Mouse (Mus musculus): Measurements from ENCODE around the gene Poll.

The Poll gene

DNA sequence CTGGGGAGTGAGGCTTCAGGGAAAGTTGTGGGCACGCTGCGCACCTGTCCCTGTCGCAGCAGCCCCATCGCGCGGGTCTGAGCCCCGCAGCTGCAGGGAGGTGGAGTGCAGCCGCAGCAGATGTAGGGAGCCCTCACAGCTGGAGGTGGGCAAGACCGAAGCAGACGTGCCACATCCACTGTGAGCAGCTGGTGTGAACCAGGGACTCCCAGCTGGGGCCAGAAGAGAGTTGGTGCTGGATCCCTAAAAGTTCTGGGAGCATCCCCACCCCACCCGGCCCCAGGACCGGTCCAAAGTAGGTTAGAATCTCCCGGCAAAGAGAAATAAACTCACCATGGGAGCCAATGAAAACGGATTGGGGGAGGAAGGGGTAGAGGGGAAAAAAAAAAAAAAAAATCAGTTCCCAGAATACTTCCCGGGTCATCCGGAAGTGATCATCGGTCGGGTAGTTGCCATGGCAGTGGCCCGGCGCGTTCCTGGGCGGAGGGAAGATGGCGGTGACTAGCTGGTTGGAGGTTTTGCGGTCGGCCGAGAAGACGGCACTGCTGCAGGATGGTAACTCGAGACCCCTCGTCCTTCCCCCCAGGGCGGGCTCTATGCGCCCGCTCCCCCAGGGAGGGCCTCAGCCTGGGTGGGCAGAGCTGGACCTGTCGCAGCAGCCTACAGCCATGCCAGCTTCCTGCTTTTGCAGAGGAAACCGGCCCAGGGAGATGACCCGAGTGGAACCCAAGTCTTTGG, at the start of gene Poll, which contains the start of gene Gm17018:
TSS of gene Poll (minus strand) at position 379 of the 738 bp plus-strand sequence.
TSS of gene Gm17018 (plus strand) at position 463 of the 738 bp plus-strand sequence.
- peak; percentile 90 to 93 for DNase-seq

DNA sequence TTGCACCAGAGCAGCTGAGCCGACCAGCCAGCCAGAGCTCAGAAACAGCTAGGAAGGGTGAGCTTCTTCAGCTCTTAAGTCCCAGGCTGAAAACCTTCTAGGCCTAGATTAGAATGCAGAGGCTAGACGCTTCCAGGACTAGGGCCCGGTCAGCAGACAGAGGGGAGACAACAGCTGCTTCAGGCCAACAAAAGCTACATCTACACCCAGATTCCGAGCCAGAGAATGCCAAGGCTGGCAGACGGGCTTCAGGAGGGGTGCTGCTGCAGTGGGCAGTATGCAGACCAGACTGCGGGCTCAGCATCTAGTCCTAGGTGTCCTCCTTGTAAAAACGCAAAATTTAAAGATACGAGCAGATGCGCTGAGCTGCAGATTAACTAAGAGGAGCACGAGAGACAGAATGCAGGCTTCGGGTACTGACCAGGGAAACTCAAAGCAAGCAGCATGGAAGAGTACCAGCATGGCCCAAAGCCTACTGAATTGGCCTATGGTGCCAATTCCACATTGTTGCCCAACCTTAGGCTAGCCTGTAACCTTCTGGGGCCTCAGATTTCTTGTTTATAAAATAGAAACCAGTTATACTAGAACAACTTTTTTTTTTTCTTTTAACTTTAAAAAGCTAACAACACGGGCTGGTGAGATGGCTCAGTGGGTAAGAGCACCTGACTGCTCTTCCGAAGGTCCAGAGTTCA, 48.5 kb upstream of the Poll start:
- no peak for DNase-seq

DNA sequence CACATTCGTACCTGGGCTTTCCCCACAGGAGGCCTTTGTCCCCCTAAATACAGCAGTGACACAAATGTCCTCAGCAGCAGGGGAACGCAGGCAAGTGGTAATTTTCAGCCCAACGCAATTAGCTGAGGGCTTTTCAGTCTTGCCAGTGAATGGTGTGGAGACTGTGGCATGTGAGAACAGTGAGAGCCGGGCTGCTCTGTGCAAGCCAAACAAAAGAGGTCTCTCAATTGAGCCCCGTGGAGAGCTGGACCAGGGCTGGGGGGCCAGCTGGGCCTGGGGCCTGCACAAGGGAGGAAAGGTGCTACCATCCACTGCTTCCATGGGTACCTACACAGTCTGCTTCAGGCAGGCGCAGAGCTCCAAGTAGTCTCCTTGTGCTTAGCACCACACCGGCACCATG, 47.1 kb upstream of the Poll start:
- DNase-seq = no peak

DNA sequence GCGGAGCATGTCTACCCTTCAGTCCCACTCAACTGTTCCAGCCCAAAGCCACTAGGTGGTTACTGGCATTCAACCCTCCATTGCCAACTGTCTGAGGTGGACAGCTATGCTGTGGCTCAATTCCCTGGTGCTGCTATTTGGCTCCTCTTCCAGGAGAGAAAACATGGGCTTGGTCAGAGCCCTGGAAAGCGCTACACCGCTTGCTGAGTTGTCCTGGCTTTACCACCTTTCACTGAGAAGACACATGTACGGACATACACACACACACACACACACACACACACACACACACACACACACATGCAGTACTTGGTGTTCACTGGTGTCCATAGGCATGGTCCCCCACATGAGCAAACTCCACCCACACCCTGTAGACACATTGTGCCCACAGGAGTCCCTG, 46.4 kb upstream of the Poll start:
- no peak for DNase-seq

DNA sequence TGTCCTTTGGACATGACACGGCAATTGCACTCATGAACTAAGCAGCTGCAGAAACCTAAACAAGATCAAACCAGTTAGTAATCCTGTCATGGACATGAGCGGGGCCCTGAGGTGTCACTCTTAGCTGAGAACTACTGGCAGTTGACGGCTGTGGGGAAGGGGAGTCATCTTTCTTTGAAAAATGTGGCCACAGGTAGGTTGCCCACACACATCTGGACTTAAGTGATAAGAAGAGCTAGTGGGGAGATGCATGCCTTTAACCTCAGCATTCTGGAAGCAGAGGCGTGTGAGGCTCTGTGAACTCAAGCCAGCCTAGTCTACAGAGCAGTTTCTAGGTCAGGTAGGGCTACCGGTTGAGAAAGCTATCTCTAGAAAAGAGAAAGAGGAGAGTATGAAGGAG, 42.3 kb upstream of the Poll start:
- no peak for DNase-seq

DNA sequence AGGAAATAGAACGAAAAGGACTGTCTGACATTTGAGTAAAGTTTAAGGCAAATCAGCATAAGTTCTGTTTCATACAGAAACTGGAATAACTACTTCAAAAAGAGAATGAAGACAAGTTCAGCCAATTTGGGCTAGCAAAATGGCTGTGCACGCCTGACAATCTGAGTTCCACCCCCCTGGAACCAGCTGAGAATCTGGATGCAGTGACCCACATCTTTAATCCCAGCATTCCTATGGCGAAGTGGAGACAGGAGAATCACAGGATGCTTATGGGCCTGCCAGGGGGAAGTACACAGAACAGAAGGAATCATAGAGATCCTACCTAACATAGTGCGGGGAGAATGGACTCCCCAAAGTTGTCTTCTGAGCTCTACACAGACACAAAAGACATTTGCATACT, 36.8 kb upstream of the Poll start:
- DNase-seq = no peak

DNA sequence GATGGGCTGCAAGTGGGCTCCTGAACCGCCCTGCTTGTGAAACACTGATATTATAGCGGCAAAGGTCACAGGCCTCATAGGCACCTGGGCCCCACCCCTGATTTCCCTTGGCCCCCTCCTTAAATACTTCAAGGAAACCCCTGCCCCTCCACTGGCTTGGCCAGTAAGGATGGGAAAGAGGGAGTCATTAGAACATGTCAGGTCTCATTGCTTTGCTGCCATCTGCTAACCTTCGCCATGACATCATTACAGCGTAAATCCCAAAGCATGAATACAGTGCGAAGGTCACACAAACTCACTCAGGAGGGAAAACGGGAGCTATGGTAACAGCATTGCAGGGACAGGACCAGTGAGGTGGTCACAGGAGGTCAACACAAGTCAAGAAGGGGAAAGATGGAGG, 36.1 kb upstream of the Poll start:
- DNase-seq = no peak

DNA sequence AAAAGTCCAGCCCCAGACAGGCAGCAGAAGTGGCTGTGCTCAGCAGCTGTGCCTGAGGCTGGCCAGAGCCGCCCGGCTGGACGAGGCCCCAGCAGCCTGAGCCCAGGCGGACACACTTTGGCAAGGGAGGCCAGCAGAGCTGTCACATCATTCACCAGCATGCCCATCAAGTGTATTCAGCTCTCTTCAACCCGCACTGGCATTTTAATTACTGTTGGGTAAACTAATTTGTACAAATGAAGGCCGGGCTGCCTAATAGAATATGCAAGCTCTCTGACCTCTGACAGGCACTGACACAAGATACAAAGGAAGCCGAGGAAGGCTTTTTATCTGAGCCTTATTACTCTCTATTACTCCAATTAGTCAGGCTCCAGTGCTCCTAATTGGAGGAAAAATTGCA, 35.7 kb upstream of the Poll start:
- DNase-seq = no peak

DNA sequence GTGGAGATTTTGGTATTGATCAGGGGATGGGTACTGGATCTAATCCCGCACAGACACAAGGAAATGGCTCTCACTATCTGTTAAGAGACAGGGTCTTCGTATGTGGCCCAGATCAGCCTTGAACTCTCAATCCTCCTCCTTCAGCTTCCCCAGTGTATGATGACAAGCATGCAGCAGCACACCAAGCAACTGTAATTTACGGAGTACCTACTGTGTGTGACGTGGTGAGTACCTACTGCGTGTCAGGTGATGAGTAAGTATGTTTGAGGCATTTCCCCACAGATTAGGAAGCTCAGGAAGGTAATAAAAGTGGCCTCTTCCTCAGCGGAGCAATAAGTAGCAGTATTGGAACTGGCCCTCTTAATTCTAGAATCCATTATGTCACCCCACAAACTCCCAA, 35.1 kb upstream of the Poll start:
- no peak for DNase-seq

DNA sequence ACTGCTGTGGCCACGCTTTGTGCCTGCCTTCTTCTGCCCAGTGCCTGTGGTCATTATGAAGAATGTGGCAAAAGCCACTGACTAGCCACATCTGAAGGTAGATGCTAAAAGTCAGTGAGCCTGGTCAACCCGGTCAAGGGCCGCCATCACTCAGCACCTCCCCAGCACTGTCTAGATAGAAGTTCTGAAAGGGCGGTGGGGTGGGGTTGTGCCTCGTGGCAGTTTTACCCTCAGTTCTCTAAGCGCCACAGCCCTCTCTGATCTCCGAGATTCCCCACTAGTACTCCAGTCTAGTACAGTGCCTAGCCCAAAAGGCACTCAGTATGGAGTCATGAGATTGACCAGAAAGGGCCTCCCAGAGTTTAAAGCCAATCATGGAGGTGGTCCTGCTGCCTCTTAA, 33.7 kb upstream of the Poll start:
- no peak for DNase-seq

DNA sequence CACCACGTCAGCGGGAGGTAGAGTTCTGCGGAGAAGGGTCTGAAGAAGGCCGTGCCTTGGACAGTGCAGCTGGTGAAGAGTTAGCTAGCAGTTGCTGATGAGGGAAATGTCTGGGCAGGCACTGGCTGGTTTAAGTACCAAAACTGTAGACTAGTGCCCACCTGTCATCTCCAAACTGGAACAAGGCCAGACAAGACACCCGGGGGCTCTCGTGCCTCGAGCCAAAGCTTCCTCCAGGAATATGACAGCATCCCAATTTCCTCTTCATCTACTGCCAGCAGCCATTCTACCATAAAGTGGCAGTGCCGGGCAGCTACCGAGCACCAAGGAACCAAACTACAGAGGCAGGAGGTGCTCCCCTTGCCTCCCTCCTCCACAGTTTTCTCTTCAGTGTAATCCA, 32.6 kb upstream of the Poll start:
- DNase-seq = no peak

DNA sequence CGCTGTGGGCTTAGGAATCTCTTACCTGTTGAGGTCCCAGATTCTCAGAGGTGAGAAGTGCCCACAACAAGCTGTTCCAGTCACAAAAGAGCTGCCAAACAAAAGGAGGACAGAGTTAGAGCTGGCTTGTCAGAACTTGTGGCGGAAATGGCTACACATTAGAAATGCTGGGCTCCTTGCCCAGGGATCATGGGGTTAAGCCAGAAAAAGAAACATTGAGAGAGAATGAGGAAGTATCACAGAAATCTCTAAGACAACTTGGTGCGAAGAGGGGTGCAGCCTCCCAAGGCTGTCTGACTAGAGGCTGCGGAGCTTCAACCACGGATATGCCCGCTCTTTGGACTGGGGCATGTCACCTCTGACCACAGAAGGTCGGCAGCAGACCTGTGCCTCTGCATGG, 31.4 kb upstream of the Poll start:
- DNase-seq = peak; percentile 82 to 84

DNA sequence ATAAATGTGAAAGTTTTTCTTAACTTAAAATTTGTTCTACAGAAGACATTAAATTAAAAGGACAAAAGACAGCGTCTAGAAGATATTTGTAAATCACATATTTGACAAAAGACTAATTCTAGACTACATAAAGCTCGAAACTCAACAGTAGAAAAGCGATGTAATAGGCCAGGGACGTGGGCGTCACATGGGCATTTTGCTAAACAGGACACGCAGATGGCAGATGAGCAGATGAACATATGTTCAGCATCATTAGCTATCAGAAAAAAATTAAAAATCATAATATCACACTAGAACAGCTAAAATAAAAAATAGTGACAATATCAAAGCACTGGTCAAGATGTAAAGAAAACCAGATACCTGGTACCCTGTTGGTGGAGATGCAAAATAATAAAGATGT, 29.4 kb upstream of the Poll start:
- no peak for DNase-seq

DNA sequence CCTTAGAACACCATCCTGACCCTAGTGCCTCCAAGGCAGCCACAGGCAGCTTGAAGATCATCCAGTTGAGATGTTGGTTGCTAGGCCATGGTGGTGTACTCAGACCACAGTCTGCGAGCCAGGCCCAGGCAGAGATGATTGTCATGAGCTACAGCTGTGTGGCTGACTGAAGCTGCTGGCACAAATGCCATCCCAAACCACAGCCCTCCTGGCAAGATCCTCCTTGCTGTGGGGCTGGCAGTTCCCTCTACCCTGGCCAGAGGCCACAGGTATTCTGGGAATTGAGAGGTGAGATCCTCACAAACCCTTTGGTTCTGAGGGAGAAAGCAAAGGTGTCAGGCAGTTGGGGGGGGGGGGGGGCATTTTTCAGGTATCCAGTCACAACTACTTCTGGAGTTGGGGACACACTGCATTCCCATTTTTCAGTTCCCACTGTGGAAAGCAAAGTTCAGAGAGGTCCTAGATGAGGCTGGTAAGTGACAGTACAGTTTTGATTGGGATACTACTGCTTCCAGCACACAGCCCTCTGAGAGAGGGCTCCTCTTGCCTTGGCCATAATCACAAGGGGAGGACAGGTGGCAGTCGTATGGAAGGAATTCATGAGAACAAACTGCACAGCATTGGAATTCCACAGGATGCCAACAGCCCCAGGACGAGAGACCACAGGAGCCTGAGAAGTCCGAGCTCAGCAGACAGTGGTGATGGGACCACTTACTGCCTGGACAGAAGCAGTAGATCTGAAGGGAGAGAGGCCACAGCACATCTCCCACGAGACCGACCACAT, 27.4 kb upstream of the Poll start:
- no peak for DNase-seq

DNA sequence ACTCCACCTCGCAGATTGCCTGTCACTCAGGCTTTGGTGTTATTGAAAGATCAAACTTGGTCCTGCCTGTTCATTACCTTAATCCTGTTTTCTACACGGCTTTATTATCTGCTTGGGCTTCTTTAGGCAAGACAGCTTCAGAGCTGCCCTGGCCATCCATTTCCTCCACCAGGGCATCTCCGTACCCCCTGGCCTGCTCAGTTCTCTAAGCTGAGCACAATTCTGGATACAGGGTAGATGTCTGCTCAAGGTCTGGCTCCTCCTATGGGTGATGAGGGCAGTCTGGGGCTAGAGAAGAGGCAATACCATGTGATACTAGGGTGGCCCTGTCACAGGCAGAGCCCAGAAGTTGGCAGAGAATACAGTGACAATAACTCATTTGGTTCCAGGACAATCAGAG, 26.5 kb upstream of the Poll start:
- DNase-seq = no peak

DNA sequence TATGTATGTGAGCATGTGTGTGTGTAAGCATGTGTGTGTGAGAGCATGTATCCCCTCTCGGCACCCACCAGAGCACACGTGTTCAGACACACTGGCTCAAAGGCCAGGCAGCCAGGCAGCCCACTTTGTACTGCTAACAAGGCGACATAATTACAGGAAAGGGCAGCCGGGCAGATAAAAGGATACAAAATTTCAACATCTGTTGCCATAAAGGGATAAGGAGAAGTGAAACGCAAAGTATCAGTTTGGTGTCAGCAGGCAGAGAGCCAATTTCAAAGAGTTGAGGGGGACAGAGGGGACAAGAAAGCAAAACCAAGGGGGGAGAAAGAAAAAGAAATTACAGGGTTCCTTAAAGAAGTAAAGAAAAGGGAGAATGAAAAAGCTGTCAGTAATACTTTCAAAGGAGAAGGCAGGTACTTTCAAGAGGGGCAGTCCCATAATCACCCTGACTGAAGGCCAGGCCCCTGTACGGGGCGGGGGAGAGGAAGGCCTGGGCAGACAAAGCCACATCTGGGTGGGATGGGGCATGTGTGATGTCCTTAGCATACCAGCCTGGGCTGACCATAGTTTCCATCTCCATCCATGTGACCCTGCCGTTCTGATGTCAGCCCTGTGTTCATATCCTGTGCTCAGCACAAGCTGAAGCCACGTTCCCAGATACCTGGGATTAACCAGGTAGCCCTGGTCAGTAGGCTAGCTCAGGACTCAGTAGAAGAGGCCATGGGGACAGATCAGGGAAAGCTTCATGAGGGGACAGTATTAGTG, 24.7 kb upstream of the Poll start:
- DNase-seq = no peak

DNA sequence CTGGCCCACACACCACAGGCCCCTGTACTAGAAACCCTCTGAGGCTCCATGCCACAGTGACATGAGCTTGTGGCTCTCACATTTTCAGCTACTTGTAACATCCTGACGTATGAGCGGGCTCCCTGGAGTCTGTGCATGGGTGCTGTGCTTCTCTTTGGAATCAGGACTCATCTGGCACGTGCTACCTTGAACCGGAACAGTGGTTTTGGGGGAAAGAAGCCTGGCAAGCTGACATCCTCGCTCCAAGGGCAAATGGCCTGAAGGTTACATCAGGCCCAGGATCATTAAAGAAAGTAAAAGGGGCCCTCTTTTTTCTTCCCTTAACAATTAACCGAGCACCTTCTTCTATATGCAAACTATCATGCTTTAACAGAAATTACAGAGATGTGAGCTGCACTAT, 22.8 kb upstream of the Poll start:
- no peak for DNase-seq

DNA sequence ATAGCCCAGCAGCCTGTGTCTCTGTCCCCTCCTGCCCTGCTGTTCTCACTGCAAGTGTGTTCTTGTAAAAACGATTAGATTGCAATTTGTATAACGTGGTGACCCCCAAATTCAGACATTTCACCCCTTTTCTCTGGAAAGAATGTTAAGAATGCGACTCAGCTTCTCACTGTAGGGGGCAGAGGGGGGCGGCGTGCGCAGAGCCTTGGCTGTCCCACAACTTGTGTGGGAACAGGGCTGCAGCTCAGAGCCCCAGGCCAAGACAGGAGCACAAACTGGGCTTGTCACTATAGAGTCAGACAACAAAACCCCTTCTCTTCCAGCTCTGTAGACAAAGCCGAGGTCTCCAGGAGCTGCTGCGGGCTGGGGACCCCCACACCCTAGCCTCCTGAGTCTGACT, 21.8 kb upstream of the Poll start:
- DNase-seq = peak; percentile 42 to 52

DNA sequence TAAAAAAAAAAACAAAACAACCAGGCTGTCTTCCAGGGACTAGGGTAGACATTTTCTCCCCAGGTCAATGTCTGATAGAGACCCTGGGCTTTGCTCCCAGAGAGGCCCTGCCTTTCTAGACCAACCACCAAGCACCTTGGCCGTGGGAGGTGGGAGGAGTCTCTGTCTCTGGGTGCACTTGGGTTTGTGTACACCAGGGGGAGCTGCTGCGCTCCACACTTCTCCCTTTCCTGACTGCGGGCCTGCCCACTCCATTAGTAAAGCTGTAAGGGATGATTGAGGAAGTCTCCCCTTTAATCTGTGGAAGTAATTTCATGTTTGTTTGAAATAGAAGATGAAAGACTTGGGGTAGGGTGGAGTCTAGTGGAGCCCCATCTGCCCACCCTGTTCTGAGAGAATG, 20.9 kb upstream of the Poll start:
- peak; percentile 75 to 82 for DNase-seq

DNA sequence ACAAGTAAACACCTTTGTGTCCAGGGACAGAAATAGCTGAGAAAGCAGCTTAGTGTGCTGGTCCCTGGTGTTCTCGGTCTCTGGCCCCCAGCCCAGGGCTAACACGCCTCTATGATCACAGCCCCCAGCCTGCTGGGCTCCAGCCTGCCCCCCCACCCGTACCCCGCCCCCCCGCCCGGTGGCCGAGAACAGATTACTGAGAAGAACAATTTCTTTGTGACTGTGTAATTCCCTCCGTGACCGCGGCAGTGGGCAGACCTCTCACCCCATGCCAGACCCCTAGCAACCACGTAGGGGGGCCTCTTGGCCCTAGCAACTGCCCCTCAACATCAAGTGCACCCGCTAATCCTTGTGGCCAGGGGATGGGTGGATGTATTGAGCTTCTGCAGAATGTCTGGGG, 19.9 kb upstream of the Poll start:
- no peak for DNase-seq

DNA sequence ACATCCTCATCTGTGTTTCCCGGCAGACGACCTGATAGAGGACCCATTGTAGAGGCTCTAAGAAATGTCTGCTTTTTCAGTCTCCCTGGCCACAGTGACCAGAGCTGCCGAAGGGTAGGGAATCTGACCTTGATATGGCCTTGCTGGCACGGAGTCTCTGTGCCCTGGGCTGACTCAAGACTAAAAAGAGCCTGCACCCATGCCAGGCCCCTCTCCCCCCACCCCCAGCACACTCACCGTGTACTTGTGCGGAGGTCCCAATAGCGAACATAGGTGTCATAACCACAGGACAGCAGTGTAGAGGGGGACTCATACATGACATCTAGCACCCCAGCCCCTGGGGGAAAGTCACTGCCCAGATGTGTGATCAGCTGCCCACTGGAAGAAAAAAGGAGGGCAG, 19.1 kb upstream of the Poll start:
- no peak for DNase-seq

DNA sequence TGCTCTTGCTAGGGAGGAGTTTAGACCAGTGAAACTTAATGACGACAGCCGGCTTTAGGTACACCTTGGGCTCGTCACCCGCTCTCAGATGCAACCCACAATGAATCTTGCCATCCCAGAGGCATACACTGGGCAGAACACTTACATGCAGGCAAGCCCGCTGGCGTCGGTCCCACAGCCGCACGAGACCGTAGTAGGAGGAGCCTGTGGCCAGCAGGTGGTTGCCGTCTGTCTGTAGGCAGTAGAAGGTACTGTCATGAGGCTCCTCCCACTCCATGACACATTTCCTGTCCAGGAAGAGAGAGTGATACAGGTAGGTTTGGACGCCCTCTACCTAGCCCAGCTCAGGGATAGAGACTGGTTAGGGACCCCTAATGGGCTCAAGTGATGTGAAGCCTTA, 18.6 kb upstream of the Poll start:
- peak in 1 of 2 experiments; percentile 4 for DNase-seq

DNA sequence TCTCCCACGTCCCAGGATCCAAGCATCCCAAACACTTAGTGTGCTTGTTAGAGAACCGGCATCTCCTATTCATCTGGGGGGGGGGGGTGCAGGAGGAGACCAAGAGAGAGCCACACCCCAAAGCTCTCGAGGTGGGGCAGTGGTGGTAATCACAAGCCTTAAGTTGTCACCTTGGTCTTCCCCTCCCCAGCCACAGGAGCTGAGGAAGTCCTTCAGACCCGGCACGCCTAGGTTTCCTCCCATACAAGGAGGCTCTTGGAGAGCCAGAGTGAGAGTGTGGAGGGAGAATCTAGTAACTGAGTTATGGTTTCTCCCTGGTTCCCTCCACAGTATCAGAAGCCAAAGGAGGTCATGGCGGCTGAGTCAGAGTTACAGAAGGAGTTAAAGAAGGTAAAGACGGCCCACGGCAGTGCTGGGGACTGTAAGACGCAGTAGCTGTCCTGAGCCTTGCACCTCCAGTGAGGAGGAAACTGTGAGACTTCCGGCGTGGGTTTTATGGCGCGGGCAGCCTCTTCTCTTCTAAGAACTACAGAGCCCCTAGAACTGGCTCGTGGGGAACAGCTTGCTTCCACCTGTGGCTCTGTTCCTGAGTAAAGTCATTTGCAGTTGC, 16.9 kb upstream of the Poll start:
- DNase-seq = no peak
